Mouse (Mus musculus) left cerebral cortex, postnatal 25 days (tissue): ENCODE data around the gene Zfp286. TPM values are rescaled to one million over a fixed set of nuclear protein-coding genes. Genes with fewer than 3 reads are reported as not detected.

Experiments used
- DNase-seq, 2 experiments: peaks; one replicate each; pipeline ENCODE4 v3.0.0; 2022; ENCODE audit warnings: low spot score in 2 of 2, mixed read lengths in 1 of 2
- intact Hi-C: fragments of 180-260 bp; cut with DNase I; formaldehyde crosslinking; loops from one replicate; pipeline ENCODE4 v1.15.1; 2025
- total RNA-seq, 2 experiments: library from RNA; stranded (reverse); gene quantifications; 2 replicates each; pipeline ENCODE4 v1.2.3; 2021

Zfp286 gene
- total RNA-seq, 2 experiments from 2014 or later = 21.1 to 22.5 TPM

- DNase-seq = no peak
- intact Hi-C loops = no loop called here
These were observed 56.6 kb downstream of the Zfp286 start for GRCm38 (mm10) chr11:62732665-62733064.

GRCm38 (mm10) chr11:62732022-62732387, 57.3 kb downstream of the Zfp286 start:
- no peak for DNase-seq
- intact Hi-C loops = no loop called here

- intact Hi-C loops = no loop called here
- DNase-seq = peak; percentile 92 to 96
These were observed 57.8 kb downstream of the Zfp286 start, which contains the start of gene Zfp287 for GRCm38 (mm10) chr11:62731311-62732021. Zfp287 (minus strand) TSS chr11:62731905.

- DNase-seq = no peak
- intact Hi-C loops = no loop called here
These were observed 61.0 kb downstream of the Zfp286 start for GRCm38 (mm10) chr11:62728276-62728675.

- intact Hi-C loops = no loop called here
- DNase-seq = no peak
These were observed 78.6 kb downstream of the Zfp286 start for GRCm38 (mm10) chr11:62710657-62711056.

DNA sequence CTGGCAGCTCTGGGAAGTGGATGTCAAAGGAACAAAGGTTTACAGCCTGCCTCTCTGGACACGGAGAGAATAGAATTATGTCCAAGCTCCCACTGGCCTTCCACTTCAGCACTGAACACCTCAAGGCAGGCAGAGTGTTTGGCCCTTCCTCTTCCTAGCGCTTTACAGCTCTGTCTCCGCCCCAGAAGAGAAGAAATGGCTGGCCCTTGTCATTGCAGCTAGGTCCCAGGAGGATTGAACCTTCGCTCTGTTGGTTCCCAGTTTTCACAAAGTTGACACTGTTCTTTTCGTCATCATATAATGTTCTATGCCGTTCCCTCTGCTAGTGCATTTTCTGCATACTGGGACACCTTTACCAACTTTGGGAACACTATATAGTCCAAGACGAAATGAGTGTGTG, 81.0 kb downstream of the Zfp286 start:
- no peak for DNase-seq
- intact Hi-C loops = no loop called here

- no peak for DNase-seq
- intact Hi-C loops = no loop called here
These were observed 83.1 kb downstream of the Zfp286 start for GRCm38 (mm10) chr11:62706141-62706540.

Other genes starting within 250 kb of the Zfp286 start
- 1,000 to 10,000 TPM; 1,728 to 1,830 TPM for gene Ubb, start 238.3 kb downstream of the Zfp286 start, total RNA-seq
- 10 to 100 TPM; 16.6 to 18.7 TPM for gene Trpv2, start 215.0 kb downstream of the Zfp286 start, total RNA-seq
- gene Lrrc75a, start 140.9 kb downstream of the Zfp286 start, total RNA-seq = 10 to 100 TPM; 18.0 to 20.0 TPM
- gene Mmgt2, start 140.8 kb downstream of the Zfp286 start, total RNA-seq = 10 to 100 TPM; 18.4 to 20.2 TPM
- 10 to 100 TPM; 16.5 to 16.6 TPM for gene Zfp287, start 57.6 kb downstream of the Zfp286 start, total RNA-seq
- not detected for gene Gm10428, start 36.4 kb downstream of the Zfp286 start, total RNA-seq
- 1 to 10 TPM; 2.0 to 3.2 TPM for gene Trim16, start 30.8 kb upstream of the Zfp286 start, total RNA-seq
- gene Fbxw10, start 57.6 kb upstream of the Zfp286 start, total RNA-seq = under 1 TPM; 0.39 to 0.57 TPM
- 10 to 100 TPM; 28.3 to 31.0 TPM for gene Tvp23b, start 90.0 kb upstream of the Zfp286 start, total RNA-seq
- gene Cdrt4, start 161.7 kb upstream of the Zfp286 start, total RNA-seq = not detected